ENCODE assay signal across 24 mouse cellular contexts in genomic region chr1:134938233-134938632, GRCm38 (mm10).
"Had no signal": no experiment of that assay in that cellular context is flagged by ENCODE, and none has a peak within 500 bp of the region (broad histone marks: within the 10 kb centered on the region; RNA-seq: fewer than 3 reads in every experiment).

No protein-coding gene starts in this region.

- H3K36me3 ChIP-seq: heart, embryonic 10.5 days; heart, embryonic 13.5 days; heart, embryonic 15.5 days; hindbrain, embryonic 10.5 days; hindbrain, embryonic 12.5 days; intestine, embryonic 15.5 days; limb, embryonic 10.5 days; limb, embryonic 12.5 days; liver, embryonic 13.5 days; liver, embryonic 15.5 days had no signal

- H3K9ac ChIP-seq: heart, embryonic 13.5 days; heart, embryonic 15.5 days; hindbrain, embryonic 12.5 days; hindbrain, embryonic 14.5 days; intestine, embryonic 15.5 days; limb, embryonic 12.5 days; liver, embryonic 13.5 days; liver, embryonic 15.5 days had no signal

- H3K4me3 ChIP-seq: heart, embryonic 10.5 days; heart, embryonic 13.5 days; heart, embryonic 15.5 days; hindbrain, embryonic 10.5 days; hindbrain, embryonic 12.5 days; intestine, embryonic 15.5 days; layer of hippocampus, adult 2 months; left cerebral cortex, adult 2 months; limb, embryonic 10.5 days; limb, embryonic 12.5 days; liver, embryonic 13.5 days; liver, embryonic 15.5 days had no signal

- H3K27me3 ChIP-seq: heart, embryonic 13.5 days; heart, embryonic 15.5 days; hindbrain, embryonic 12.5 days; intestine, embryonic 15.5 days; limb, embryonic 12.5 days; liver, embryonic 13.5 days; liver, embryonic 15.5 days had no signal

- H3K27ac ChIP-seq: heart, embryonic 10.5 days; heart, embryonic 13.5 days; heart, embryonic 15.5 days; hindbrain, embryonic 10.5 days; hindbrain, embryonic 12.5 days; hindbrain, embryonic 14.5 days; intestine, embryonic 15.5 days; layer of hippocampus, adult 2 months; left cerebral cortex, adult 2 months; limb, embryonic 10.5 days; limb, embryonic 12.5 days; liver, embryonic 13.5 days; liver, embryonic 15.5 days had no signal

- H3K4me1 ChIP-seq: hindbrain, embryonic 12.5 days; intestine, embryonic 15.5 days; limb, embryonic 10.5 days; limb, embryonic 12.5 days had no signal

- DNase-seq: gastrocnemius, postnatal 10 days; gastrocnemius, postnatal 25 days; heart, postnatal 14 days; heart, postnatal 36 days; kidney, adult 18-20 months; kidney, adult 8-10 months; kidney, postnatal 10 days; kidney, postnatal 25 days; kidney, postnatal 4 days; liver; liver, embryonic 13.5 days had no signal

- H3K4me2 ChIP-seq: heart, embryonic 13.5 days; heart, embryonic 15.5 days; hindbrain, embryonic 12.5 days; hindbrain, embryonic 14.5 days; intestine, embryonic 15.5 days; limb, embryonic 12.5 days; liver, embryonic 11.5 days; liver, embryonic 13.5 days; liver, embryonic 15.5 days had no signal
